Comparison of ENCODE assay signal across 8 mouse cellular contexts in genomic region chr7:6383044-6383455, GRCm38 (mm10). TPM values are rescaled to one million over a fixed set of nuclear protein-coding genes. Genes with fewer than 3 reads are reported as not detected.
DNase-seq lines count a peak whose midpoint lies in the region; ATAC-seq and TF ChIP-seq lines count a peak whose summit lies in the region.

Gene Zfp28, plus strand, starts transcription at chr7:6383295.

- no peaks in the 10 kb centered on the region for H3K9me3 ChIP-seq in heart, embryonic 11.5 days (replicated peaks; ENCODE audit: control insufficient read depth, low read length)
- H3K9me3 ChIP-seq in kidney, embryonic 16.5 days (ENCODE audit: low read length) = no peaks in the 10 kb centered on the region

- H3K4me2 ChIP-seq in heart, embryonic 11.5 days = peak within 1 kb of the TSS; percentile 87
- H3K4me2 ChIP-seq in kidney, embryonic 16.5 days (replicated peaks; ENCODE audit: low read depth, low read length) = peak within 1 kb of the TSS; percentile 89
- peak within 1 kb of the TSS; percentile 96 for H3K4me2 ChIP-seq in myocyte (ENCODE audit: low read depth)

- H3K36me3 ChIP-seq in heart, embryonic 11.5 days (ENCODE audit: control insufficient read depth, insufficient read depth, low read length) = no peaks in the 10 kb centered on the region
- H3K36me3 ChIP-seq in kidney, embryonic 16.5 days (ENCODE audit: insufficient read depth, low read length) = 0 out of 2 replicates have a peak, but pooled peaks cover 10% of the 10 kb centered on the region
- peaks cover 2% of the 10 kb centered on the region; the same call in 1 of the 2 replicates for H3K36me3 ChIP-seq in liver, adult 2 months (ENCODE audit: control insufficient read depth, insufficient read depth, low read length)
- no peaks in the 10 kb centered on the region for H3K36me3 ChIP-seq in myocyte (ENCODE audit: control insufficient read depth, insufficient read depth)
- no peaks in the 10 kb centered on the region for H3K36me3 ChIP-seq in splenic B cell, adult 2 months (ENCODE audit: control insufficient read depth, insufficient read depth, low read length, poor library complexity, severe bottlenecking)

- TF ChIP-seq POLR2A in liver, adult 2 months (IDR thresholded peaks at IDR 0.05; ENCODE audit: extremely low read depth, insufficient read depth, low read length) = no peak
- peak; percentile 87 for TF ChIP-seq POLR2A in myocyte (IDR thresholded peaks at IDR 0.05; ENCODE audit: insufficient read length, low read depth)

- DNase-seq in B cell, adult 2 months = peak; percentile 95 to 96
- peak; percentile 97 for DNase-seq in brain, adult 2 months (ENCODE audit: low read depth, low spot score)
- peak; percentile 80 for DNase-seq in liver, adult 2 months (ENCODE audit: extremely low read depth, low read depth, low spot score)
- peak; percentile 96 for DNase-seq in splenic B cell, adult 2 months (ENCODE audit: low read depth, low spot score)

- WGBS in heart, embryonic 11.5 days (ENCODE audit: insufficient replicate concordance) = 0% methylated on average over 28 of the region's 28 CpGs
- 0% methylated on average over 28 of the region's 28 CpGs for WGBS in kidney, embryonic 16.5 days
- WGBS in liver, adult 2 months = under 1% methylated on average over 27 of the region's 28 CpGs

- no peak for TF ChIP-seq CTCF in liver, adult 2 months (IDR thresholded peaks at IDR 0.05; ENCODE audit: low read depth, low read length)

- H3K79me2 ChIP-seq in liver, adult 2 months (ENCODE audit: control insufficient read depth, insufficient read depth, low read length) = no peaks in the 10 kb centered on the region
- H3K79me2 ChIP-seq in myocyte (ENCODE audit: control insufficient read depth, insufficient read depth) = no peaks in the 10 kb centered on the region

- peak within 1 kb of the TSS; percentile 66 for H3K4me3 ChIP-seq in heart, embryonic 11.5 days (ENCODE audit: low read depth, low read length)
- H3K4me3 ChIP-seq in kidney, embryonic 16.5 days (ENCODE audit: low read length) = peak within 1 kb of the TSS; percentile 78
- H3K4me3 ChIP-seq in liver, adult 2 months (ENCODE audit: insufficient read depth, low read depth, low read length) = peak within 1 kb of the TSS; percentile 71
- H3K4me3 ChIP-seq in myocyte = peak within 1 kb of the TSS; percentile 48

- peak within 1 kb of the TSS; percentile 83 for H3K9ac ChIP-seq in heart, embryonic 11.5 days (ENCODE audit: low read depth, low read length)
- peak within 1 kb of the TSS; percentile 79 for H3K9ac ChIP-seq in kidney, embryonic 16.5 days (replicated peaks; ENCODE audit: low read length)
- H3K9ac ChIP-seq in liver, adult 2 months (ENCODE audit: low read depth, low read length) = peak within 1 kb of the TSS; percentile 62

- ATAC-seq in erythroblast, adult 5-6 weeks (replicated peaks; ENCODE audit: low FRiP score, poor library complexity, severe bottlenecking) = peak; percentile 84
- ATAC-seq in heart, embryonic 11.5 days (replicated peaks; ENCODE audit: insufficient number of reproducible peaks, low FRiP score, low TSS enrichment) = peak; percentile 98
- peak; percentile 98 for ATAC-seq in kidney, embryonic 16.5 days (ENCODE audit: low FRiP score, low TSS enrichment)

- H3K27ac ChIP-seq in heart, embryonic 11.5 days (ENCODE audit: low read depth, low read length) = no peak within 1 kb of the TSS
- H3K27ac ChIP-seq in kidney, embryonic 16.5 days (ENCODE audit: low read length) = 0 out of 2 replicates have a peak within 1 kb of the TSS, but pooled peaks have one; percentile 45
- no peak within 1 kb of the TSS for H3K27ac ChIP-seq in liver, adult 2 months (replicated peaks; ENCODE audit: insufficient read depth, low read depth, low read length)

- no peaks in the 10 kb centered on the region for H3K27me3 ChIP-seq in heart, embryonic 11.5 days (ENCODE audit: control insufficient read depth, insufficient read depth, low read length)
- H3K27me3 ChIP-seq in kidney, embryonic 16.5 days (ENCODE audit: insufficient read depth, low read length) = no peaks in the 10 kb centered on the region
- no peaks in the 10 kb centered on the region for H3K27me3 ChIP-seq in liver, adult 2 months (ENCODE audit: control insufficient read depth, insufficient read depth, low read length)
- H3K27me3 ChIP-seq in myocyte (ENCODE audit: control insufficient read depth, insufficient read depth, insufficient read length) = no peaks in the 10 kb centered on the region
- H3K27me3 ChIP-seq in splenic B cell, adult 2 months (ENCODE audit: control insufficient read depth, insufficient read depth, low read length, poor library complexity, severe bottlenecking) = no peaks in the 10 kb centered on the region

- H3K4me1 ChIP-seq in heart, embryonic 11.5 days (ENCODE audit: control insufficient read depth, insufficient read depth, low read length) = peaks cover 5% of the 10 kb centered on the region
- H3K4me1 ChIP-seq in kidney, embryonic 16.5 days (ENCODE audit: insufficient read depth, low read length) = peaks cover 16% of the 10 kb centered on the region
- H3K4me1 ChIP-seq in liver, adult 2 months (ENCODE audit: control insufficient read depth, insufficient read depth, low read length) = peaks cover 3% of the 10 kb centered on the region; the same call in 1 of the 2 replicates

- H3ac ChIP-seq in myocyte (ENCODE audit: control insufficient read depth, insufficient read length) = peak within 1 kb of the TSS; percentile 12

TF ChIP-seq in myocyte, 11 proteins besides CTCF, POLR2A, EP300 and RAD21:
- TF ChIP-seq USF1 (IDR thresholded peaks at IDR 0.05; ENCODE audit: low read depth) = no peak
- no peak for TF ChIP-seq MAX (IDR thresholded peaks at IDR 0.05; ENCODE audit: low read depth)
- TF ChIP-seq REST (IDR thresholded peaks at IDR 0.05; ENCODE audit: insufficient read depth, insufficient read length) = peak; percentile 6
- no peak for TF ChIP-seq CEBPB (IDR thresholded peaks at IDR 0.05; ENCODE audit: insufficient read depth, poor library complexity, severe bottlenecking)
- TF ChIP-seq E2F4 (IDR thresholded peaks at IDR 0.05; ENCODE audit: insufficient read depth) = peak; percentile 73
- TF ChIP-seq POLR2AphosphoS2 (IDR thresholded peaks at IDR 0.05; ENCODE audit: insufficient read length, low read depth) = peak; percentile 82
- TF ChIP-seq SRF (IDR thresholded peaks at IDR 0.05; ENCODE audit: control insufficient read depth, insufficient read length, low read depth) = peak; percentile 23
- no peak for TF ChIP-seq TCF3 (IDR thresholded peaks at IDR 0.05; ENCODE audit: insufficient read length, low read depth)
- peak in 2 of 3 experiments; percentile 18 to 41 for TF ChIP-seq MYOG (IDR thresholded peaks at IDR 0.05; ENCODE audit: control insufficient read depth in 1 of 3, insufficient read depth in 1 of 3, insufficient read length in 2 of 3, low read depth in 2 of 3)
- peak in 1 of 3 experiments; percentile 52 for TF ChIP-seq MYOD1 (IDR thresholded peaks at IDR 0.05; ENCODE audit: control insufficient read depth in 1 of 3, insufficient read length in 2 of 3, low read depth in 2 of 3)
- TF ChIP-seq TCF12 (IDR thresholded peaks at IDR 0.05; ENCODE audit: insufficient read depth, poor library complexity, severe bottlenecking) = no peak

RNA-seq across cellular contexts. Expression of gene Zfp28, which starts in this region (rescaled TPM):
- not detected in 2 replicates for total RNA-seq in erythroblast, adult 5-6 weeks (2015; ENCODE audit: low replicate concordance)
- 9.6 TPM in 1 of 2 replicates, not detected in the other for total RNA-seq in erythroblast, adult 5-6 weeks (2017; ENCODE audit: low replicate concordance)
- 8.0 and 8.5 TPM in 2 replicates for polyA plus RNA-seq in heart, embryonic 11.5 days (2014; fragmentation: Nextera tagmentation; extraction: Ambion mirVana)
- polyA plus RNA-seq in kidney, embryonic 16.5 days (2015; fragmentation: Nextera tagmentation; extraction: Ambion mirVana) = 8.9 and 9.0 TPM in 2 replicates
- total RNA-seq in liver, adult 2 months (2014; rRNA removed) = 1.2 and 1.9 TPM in 2 replicates
- polyA plus RNA-seq in liver, adult 2 months (2012; rRNA removed) = 0.21 and 0.51 TPM in 2 replicates
- polyA plus RNA-seq in myocyte (2012; fragmentation: generic; extraction: Trizol) = 2.4 TPM
